Mouse (Mus musculus) kidney, adult 11 months (tissue): ENCODE measurements around the gene Supt4a.

Experiments
- DNase-seq: peaks from one replicate; pipeline ENCODE4 v3.0.0; 2022

The Supt4a gene

GRCm38 (mm10) chr11:87772354-87772753, 35.0 kb downstream of the Supt4a start:
- no peak for DNase-seq

- peak; percentile 95 for DNase-seq
Observed at GRCm38 (mm10) chr11:87778100-87778765, 40.9 kb downstream of the Supt4a start.

- no peak for DNase-seq
Observed at GRCm38 (mm10) chr11:87778915-87779314, 41.6 kb downstream of the Supt4a start.

- no peak for DNase-seq
Observed at GRCm38 (mm10) chr11:87779392-87779791, 42.0 kb downstream of the Supt4a start.

- DNase-seq: no peak
Observed at GRCm38 (mm10) chr11:87780130-87780529, 42.8 kb downstream of the Supt4a start.

- DNase-seq: no peak
Observed at GRCm38 (mm10) chr11:87790088-87790487, 52.7 kb downstream of the Supt4a start.
